Mouse (Mus musculus): ENCODE measurements around the gene Jak1. TPM values are rescaled to one million over a fixed set of nuclear protein-coding genes. Genes with fewer than 3 reads are reported as not detected.
A peak's percentile ranks its signal among the peaks of the same experiment; 100 is the strongest.

Jak1 gene
- polyA plus RNA-seq, 1 experiment from 2014 or later: 55.9 TPM

GRCm38 (mm10) chr4:101167777-101168176, 97.3 kb downstream of the Jak1 start:
- DNase-seq (ENCODE audit: low spot score): no peak
- WGBS: 94% methylated on average over 1 of the region's 1 CpGs

GRCm38 (mm10) chr4:101165776-101166175, 99.3 kb downstream of the Jak1 start:
- H3K36me3 ChIP-seq: peaks cover 63% of the 10 kb centered on the region
- H3K4me1 ChIP-seq: peaks cover 15% of the 10 kb centered on the region; the same call in 1 of the 2 replicates
- no peaks in the 10 kb centered on the region for H3K9me3 ChIP-seq
- no peak overlapping the region for H3K4me3 ChIP-seq
- H3K27ac ChIP-seq: no peak overlapping the region
- no peaks in the 10 kb centered on the region for H3K27me3 ChIP-seq (ENCODE audit: insufficient read depth, poor library complexity, severe bottlenecking)
- WGBS: 79% methylated on average over 4 of the region's 4 CpGs
- no peak for DNase-seq (ENCODE audit: low spot score)

More at GRCm38 (mm10) chr4:101167777-101168176, 97.3 kb downstream of the Jak1 start:
- Histone ChIP-seq H3K4me3 (no peak overlapping the region), H3K4me1 (peaks cover 11% of the 10 kb centered on the region; the same call in 1 of the 2 replicates), H3K27me3 (ENCODE audit: insufficient read depth, poor library complexity, severe bottlenecking) (no peaks in the 10 kb centered on the region), H3K27ac (no peak overlapping the region), H3K36me3 (peaks cover 54% of the 10 kb centered on the region), H3K9me3 (no peaks in the 10 kb centered on the region)

- Histone ChIP-seq H3K4me3 (no peak overlapping the region), H3K4me1 (peaks cover 15% of the 10 kb centered on the region; the same call in 1 of the 2 replicates), H3K36me3 (peaks cover 60% of the 10 kb centered on the region), H3K27ac (no peak overlapping the region), H3K27me3 (ENCODE audit: insufficient read depth, poor library complexity, severe bottlenecking) (no peaks in the 10 kb centered on the region), H3K9me3 (no peaks in the 10 kb centered on the region)
- no peak for DNase-seq (ENCODE audit: low spot score)
- 91% methylated on average over 2 of the region's 2 CpGs for WGBS
Measured at GRCm38 (mm10) chr4:101164673-101165072, 100.4 kb downstream of the Jak1 start.

GRCm38 (mm10) chr4:101164189-101164588, 100.9 kb downstream of the Jak1 start:
- H3K4me3 ChIP-seq: no peak overlapping the region
- no peak for DNase-seq (ENCODE audit: low spot score)
- H3K27me3 ChIP-seq (ENCODE audit: insufficient read depth, poor library complexity, severe bottlenecking): no peaks in the 10 kb centered on the region
- H3K27ac ChIP-seq: no peak overlapping the region
- WGBS: 78% methylated on average over 2 of the region's 2 CpGs
- peaks cover 60% of the 10 kb centered on the region for H3K36me3 ChIP-seq
- H3K9me3 ChIP-seq: no peaks in the 10 kb centered on the region
- H3K4me1 ChIP-seq: peaks cover 15% of the 10 kb centered on the region; the same call in 1 of the 2 replicates

GRCm38 (mm10) chr4:101160821-101161220, 104.3 kb downstream of the Jak1 start:
- Histone ChIP-seq H3K9me3 (no peaks in the 10 kb centered on the region), H3K27ac (no peak overlapping the region), H3K4me3 (no peak overlapping the region), H3K36me3 (peaks cover 83% of the 10 kb centered on the region), H3K4me1 (peaks cover 19% of the 10 kb centered on the region), H3K27me3 (ENCODE audit: insufficient read depth, poor library complexity, severe bottlenecking) (no peaks in the 10 kb centered on the region)
- no peak for DNase-seq (ENCODE audit: low spot score)
- 81% methylated on average over 1 of the region's 1 CpGs for WGBS

- WGBS: 84% methylated on average over 12 of the region's 12 CpGs
Measured at GRCm38 (mm10) chr4:101159191-101159764, 105.8 kb downstream of the Jak1 start.

GRCm38 (mm10) chr4:101158282-101158681, 106.8 kb downstream of the Jak1 start:
- 69% methylated on average over 6 of the region's 6 CpGs for WGBS
- H3K36me3 ChIP-seq: peaks cover 73% of the 10 kb centered on the region

More at GRCm38 (mm10) chr4:101159191-101159764, 105.8 kb downstream of the Jak1 start:
- H3K4me3 ChIP-seq: no peak overlapping the region
- H3K36me3 ChIP-seq: peaks cover 79% of the 10 kb centered on the region
- no peak for DNase-seq (ENCODE audit: low spot score)
- peaks cover 19% of the 10 kb centered on the region for H3K4me1 ChIP-seq
- H3K27me3 ChIP-seq (ENCODE audit: insufficient read depth, poor library complexity, severe bottlenecking): no peaks in the 10 kb centered on the region
- H3K27ac ChIP-seq: no peak overlapping the region
- H3K9me3 ChIP-seq: no peaks in the 10 kb centered on the region

GRCm38 (mm10) chr4:101157476-101157875, 107.6 kb downstream of the Jak1 start:
- Histone ChIP-seq H3K27me3 (ENCODE audit: insufficient read depth, poor library complexity, severe bottlenecking) (no peaks in the 10 kb centered on the region), H3K27ac (no peak overlapping the region), H3K4me1 (peaks cover 15% of the 10 kb centered on the region), H3K9me3 (no peaks in the 10 kb centered on the region), H3K36me3 (peaks cover 71% of the 10 kb centered on the region), H3K4me3 (no peak overlapping the region)
- DNase-seq (ENCODE audit: low spot score): no peak
- WGBS: 87% methylated on average over 5 of the region's 5 CpGs

More at GRCm38 (mm10) chr4:101158282-101158681, 106.8 kb downstream of the Jak1 start:
- no peaks in the 10 kb centered on the region for H3K27me3 ChIP-seq (ENCODE audit: insufficient read depth, poor library complexity, severe bottlenecking)
- H3K9me3 ChIP-seq: no peaks in the 10 kb centered on the region
- H3K4me3 ChIP-seq: no peak overlapping the region
- H3K4me1 ChIP-seq: peaks cover 15% of the 10 kb centered on the region
- no peak for DNase-seq (ENCODE audit: low spot score)
- no peak overlapping the region for H3K27ac ChIP-seq

GRCm38 (mm10) chr4:101155541-101155940, 109.5 kb downstream of the Jak1 start:
- Histone ChIP-seq H3K27me3 (ENCODE audit: insufficient read depth, poor library complexity, severe bottlenecking) (no peaks in the 10 kb centered on the region), H3K4me1 (peaks cover 11% of the 10 kb centered on the region), H3K4me3 (no peak overlapping the region), H3K27ac (no peak overlapping the region), H3K36me3 (peaks cover 72% of the 10 kb centered on the region), H3K9me3 (no peaks in the 10 kb centered on the region)
- no peak for DNase-seq (ENCODE audit: low spot score)
- 55% methylated on average over 4 of the region's 4 CpGs for WGBS

- DNase-seq (ENCODE audit: low spot score): no peak
- Histone ChIP-seq H3K4me1 (no peaks in the 10 kb centered on the region), H3K36me3 (peaks cover 30% of the 10 kb centered on the region; the same call in 1 of the 2 replicates), H3K27me3 (ENCODE audit: insufficient read depth, poor library complexity, severe bottlenecking) (no peaks in the 10 kb centered on the region), H3K9me3 (no peaks in the 10 kb centered on the region), H3K4me3 (no peak overlapping the region), H3K27ac (no peak overlapping the region)
- 80% methylated on average over 11 of the region's 11 CpGs for WGBS
Measured at GRCm38 (mm10) chr4:101146891-101147655, 118.0 kb downstream of the Jak1 start.

GRCm38 (mm10) chr4:101146047-101146745, 118.9 kb downstream of the Jak1 start:
- no peak for DNase-seq (ENCODE audit: low spot score)
- no peaks in the 10 kb centered on the region for H3K27me3 ChIP-seq (ENCODE audit: insufficient read depth, poor library complexity, severe bottlenecking)
- H3K36me3 ChIP-seq: peaks cover 23% of the 10 kb centered on the region; the same call in 1 of the 2 replicates
- H3K4me3 ChIP-seq: no peak overlapping the region
- 38% methylated on average over 9 of the region's 9 CpGs for WGBS
- no peaks in the 10 kb centered on the region for H3K9me3 ChIP-seq
- no peak overlapping the region for H3K27ac ChIP-seq
- H3K4me1 ChIP-seq: no peaks in the 10 kb centered on the region

- WGBS: 85% methylated on average over 7 of the region's 7 CpGs
- Histone ChIP-seq H3K27ac (no peak overlapping the region), H3K4me1 (no peaks in the 10 kb centered on the region), H3K9me3 (no peaks in the 10 kb centered on the region), H3K27me3 (ENCODE audit: insufficient read depth, poor library complexity, severe bottlenecking) (no peaks in the 10 kb centered on the region), H3K4me3 (no peak overlapping the region), H3K36me3 (peaks cover 12% of the 10 kb centered on the region; the same call in 1 of the 2 replicates)
- DNase-seq (ENCODE audit: low spot score): no peak
Measured at GRCm38 (mm10) chr4:101144790-101145189, 120.3 kb downstream of the Jak1 start.

GRCm38 (mm10) chr4:101144361-101144760, 120.7 kb downstream of the Jak1 start:
- peak; percentile 46 for DNase-seq (ENCODE audit: low spot score)
- WGBS: 82% methylated on average over 4 of the region's 4 CpGs
- H3K27ac ChIP-seq: no peak overlapping the region

More at GRCm38 (mm10) chr4:101144361-101144760, 120.7 kb downstream of the Jak1 start:
- no peaks in the 10 kb centered on the region for H3K4me1 ChIP-seq
- H3K9me3 ChIP-seq: no peaks in the 10 kb centered on the region
- H3K4me3 ChIP-seq: no peak overlapping the region
- H3K27me3 ChIP-seq (ENCODE audit: insufficient read depth, poor library complexity, severe bottlenecking): no peaks in the 10 kb centered on the region
- peaks cover 10% of the 10 kb centered on the region; the same call in 1 of the 2 replicates for H3K36me3 ChIP-seq
